Mouse (Mus musculus): ENCODE results near the gene Aacs. TPM values are rescaled to one million over a fixed set of nuclear protein-coding genes. Genes with fewer than 3 reads are reported as not detected.

The Aacs gene
- total RNA-seq, 2 experiments from 2014 or later = 43.7 to 48.0 TPM

GRCm38 (mm10) chr5:125444554-125444953 is 31.1 kb upstream of the Aacs start:
- TF ChIP-seq CTCF (IDR thresholded peaks at IDR 0.05) = no peak
- H3K27ac ChIP-seq = no peak overlapping the region
- no peak for DNase-seq (ENCODE audit: extremely low spot score in 1 of 2, low spot score in 2 of 2)
- intact Hi-C loops (cut with DNase I) = no loop called here
- H3K4me3 ChIP-seq = no peak overlapping the region

GRCm38 (mm10) chr5:125446344-125446743 is 29.3 kb upstream of the Aacs start:
- TF ChIP-seq CTCF (IDR thresholded peaks at IDR 0.05) = no peak
- intact Hi-C loops (cut with DNase I) = no loop called here
- DNase-seq (ENCODE audit: extremely low spot score in 1 of 2, low spot score in 2 of 2) = no peak

GRCm38 (mm10) chr5:125448026-125448425 is 27.6 kb upstream of the Aacs start:
- intact Hi-C loops (cut with DNase I) = no loop called here
- TF ChIP-seq CTCF (IDR thresholded peaks at IDR 0.05) = no peak
- Histone ChIP-seq H3K27ac (no peak overlapping the region), H3K4me3 (no peak overlapping the region)
- no peak for DNase-seq (ENCODE audit: extremely low spot score in 1 of 2, low spot score in 2 of 2)

More at GRCm38 (mm10) chr5:125446344-125446743, 29.3 kb upstream of the Aacs start:
- Histone ChIP-seq H3K27ac (no peak overlapping the region), H3K4me3 (no peak overlapping the region)

GRCm38 (mm10) chr5:125448631-125449030 is 27.0 kb upstream of the Aacs start:
- no peak for DNase-seq (ENCODE audit: extremely low spot score in 1 of 2, low spot score in 2 of 2)
- no peak for TF ChIP-seq CTCF (IDR thresholded peaks at IDR 0.05)
- intact Hi-C loops (cut with DNase I) = no loop called here
- Histone ChIP-seq H3K27ac (no peak overlapping the region), H3K4me3 (no peak overlapping the region)

GRCm38 (mm10) chr5:125449306-125449705 is 26.3 kb upstream of the Aacs start:
- TF ChIP-seq CTCF (IDR thresholded peaks at IDR 0.05) = no peak
- intact Hi-C loops (cut with DNase I) = no loop called here
- no peak overlapping the region for H3K4me3 ChIP-seq

GRCm38 (mm10) chr5:125452573-125452972 is 23.0 kb upstream of the Aacs start:
- Histone ChIP-seq H3K4me3 (no peak overlapping the region), H3K27ac (no peak overlapping the region)
- no peak for TF ChIP-seq CTCF (IDR thresholded peaks at IDR 0.05)
- DNase-seq (ENCODE audit: extremely low spot score in 1 of 2, low spot score in 2 of 2) = no peak
- intact Hi-C loops (cut with DNase I) = no loop called here

More at GRCm38 (mm10) chr5:125449306-125449705, 26.3 kb upstream of the Aacs start:
- DNase-seq (ENCODE audit: extremely low spot score in 1 of 2, low spot score in 2 of 2) = peak; percentile 35 to 51
- H3K27ac ChIP-seq = no peak overlapping the region

- DNase-seq (ENCODE audit: extremely low spot score in 1 of 2, low spot score in 2 of 2) = no peak
- no peak for TF ChIP-seq CTCF (IDR thresholded peaks at IDR 0.05)
- H3K4me3 ChIP-seq = no peak overlapping the region
- no peak overlapping the region for H3K27ac ChIP-seq
- intact Hi-C loops (cut with DNase I) = no loop called here
Observed at GRCm38 (mm10) chr5:125456100-125456499, 19.5 kb upstream of the Aacs start.

GRCm38 (mm10) chr5:125457538-125457937 is 18.1 kb upstream of the Aacs start:
- Histone ChIP-seq H3K4me3 (no peak overlapping the region), H3K27ac (no peak overlapping the region)
- no peak for TF ChIP-seq CTCF (IDR thresholded peaks at IDR 0.05)
- no peak for DNase-seq (ENCODE audit: extremely low spot score in 1 of 2, low spot score in 2 of 2)
- intact Hi-C loops (cut with DNase I) = no loop called here

GRCm38 (mm10) chr5:125460574-125460973 is 15.0 kb upstream of the Aacs start:
- intact Hi-C loops (cut with DNase I) = no loop called here
- Histone ChIP-seq H3K27ac (no peak overlapping the region), H3K4me3 (no peak overlapping the region)
- peak; percentile 32 for TF ChIP-seq CTCF (IDR thresholded peaks at IDR 0.05)
- no peak for DNase-seq (ENCODE audit: extremely low spot score in 1 of 2, low spot score in 2 of 2)

GRCm38 (mm10) chr5:125461868-125462445 is 13.7 kb upstream of the Aacs start:
- no peak overlapping the region for H3K4me3 ChIP-seq
- DNase-seq (ENCODE audit: extremely low spot score in 1 of 2, low spot score in 2 of 2) = peak; percentile 36
- no peak overlapping the region for H3K27ac ChIP-seq
- intact Hi-C loops (cut with DNase I) = loop anchor here (2.0 kb wide), 2 partner anchors 49 to 79 kb away; no protein-coding TSS in a partner anchor
- peak; percentile 48 for TF ChIP-seq CTCF (IDR thresholded peaks at IDR 0.05)

GRCm38 (mm10) chr5:125465192-125465591 is 10.4 kb upstream of the Aacs start:
- Histone ChIP-seq H3K4me3 (peak overlapping the region; percentile 45), H3K27ac (0 out of 2 replicates have a peak overlapping the region, but pooled peaks have one; percentile 5)
- DNase-seq (ENCODE audit: extremely low spot score in 1 of 2, low spot score in 2 of 2) = no peak
- TF ChIP-seq CTCF (IDR thresholded peaks at IDR 0.05) = no peak
- intact Hi-C loops (cut with DNase I) = loop anchor here (1.0 kb wide), 1 partner anchor 10 kb away; the partner anchor contains the start of gene Aacs

- intact Hi-C loops (cut with DNase I) = loop anchor here (1.0 kb wide), 1 partner anchor 10 kb away; the partner anchor contains the start of gene Aacs
- peak; percentile 7; the same call in 1 of the 2 replicates for TF ChIP-seq CTCF (IDR thresholded peaks at IDR 0.05)
- peak; percentile 93 to 97 for DNase-seq (ENCODE audit: extremely low spot score in 1 of 2, low spot score in 2 of 2)
- Histone ChIP-seq H3K4me3 (peak overlapping the region; percentile 45), H3K27ac (no peak overlapping the region; the same call in 1 of the 2 replicates)
Observed at GRCm38 (mm10) chr5:125465701-125466106, 9.9 kb upstream of the Aacs start.

GRCm38 (mm10) chr5:125466483-125466882 is 9.1 kb upstream of the Aacs start:
- TF ChIP-seq CTCF (IDR thresholded peaks at IDR 0.05) = no peak
- no peak overlapping the region for H3K27ac ChIP-seq
- DNase-seq (ENCODE audit: extremely low spot score in 1 of 2, low spot score in 2 of 2) = no peak
- intact Hi-C loops (cut with DNase I) = no loop called here
- H3K4me3 ChIP-seq = no peak overlapping the region
